Mouse (Mus musculus) bone marrow, adult 2 months (tissue): ENCODE results near the gene AC131692.1. TPM values are rescaled to one million over a fixed set of nuclear protein-coding genes. Genes with fewer than 3 reads are reported as not detected.

Experiments
- H3K27ac ChIP-seq: fragments of 200-500 bp; 2 replicates; pipeline ENCODE4 v1.5.1; 2012; ENCODE audit warnings: low read depth, mild to moderate bottlenecking, control low read depth, inconsistent platforms, low read length; ENCODE audit not compliant: control insufficient read depth, poor library complexity, insufficient read depth
- H3K4me1 ChIP-seq: fragments of 200-500 bp; 2 replicates; pipeline ENCODE4 v1.6.1; 2011; ENCODE audit warnings: low read length; ENCODE audit not compliant: control insufficient read depth, insufficient read depth
- H3K4me3 ChIP-seq: fragments of 200-500 bp; replicated peaks from 2 replicates; pipeline ENCODE3; 2011; ENCODE audit warnings: mild to moderate bottlenecking, low read depth, low read length, control low read depth; ENCODE audit not compliant: control insufficient read depth
- CTCF ChIP-seq: fragments of 200-500 bp; IDR thresholded peaks from 2 replicates; pipeline ENCODE4 v1.5.1; 2011; ENCODE audit warnings: low read length, control low read depth; ENCODE audit not compliant: control insufficient read depth, insufficient read depth
- POLR2A ChIP-seq: fragments of 200-500 bp; IDR thresholded peaks from 2 replicates; pipeline ENCODE4 v1.6.1; 2011; ENCODE audit warnings: low read depth, mild to moderate bottlenecking, control low read depth, low read length, borderline replicate concordance; ENCODE audit not compliant: control insufficient read depth
- WGBS: fragments of 180-500 bp; shearing (Covaris S2); methylation state at CpG from one replicate; pipeline ENCODE4 v1.1.7; 2018; 5-methylcytosine and 5-hydroxymethylcytosine counted together
- polyA plus RNA-seq: library from polyadenylated mRNA; stranded (reverse); fragments of >200 nt; gene quantifications from 2 replicates; pipeline ENCODE4 v1.2.4, GENCODE M21; 2011; ENCODE audit warnings: low replicate concordance; ENCODE audit not compliant: missing spikeins, insufficient read depth, insufficient read length

Gene AC131692.1
- polyA plus RNA-seq, 1 experiment = 6.9 TPM

GRCm38 (mm10) chr19:6063081-6063480 lies 31.1 kb upstream of the AC131692.1 start:
- Histone ChIP-seq H3K27ac (no peak overlapping the region), H3K4me1 (peaks cover 4% of the 10 kb centered on the region), H3K4me3 (no peak overlapping the region)
- WGBS = 88% methylated on average over 6 of the region's 6 CpGs
- TF ChIP-seq POLR2A (no peak), CTCF (no peak)

GRCm38 (mm10) chr19:6066571-6066970 lies 27.6 kb upstream of the AC131692.1 start:
- Histone ChIP-seq H3K27ac (no peak overlapping the region), H3K4me3 (no peak overlapping the region), H3K4me1 (peaks cover 6% of the 10 kb centered on the region)
- WGBS = 44% methylated on average over 5 of the region's 5 CpGs
- no peak for TF ChIP-seq CTCF
- no peak for TF ChIP-seq POLR2A

GRCm38 (mm10) chr19:6067011-6067723 lies 27.1 kb upstream of the AC131692.1 start:
- WGBS = 1% methylated on average over 30 of the region's 30 CpGs
- TF ChIP-seq POLR2A (no peak), CTCF (peak; percentile 92)
- H3K4me3 ChIP-seq = peak overlapping the region; percentile 56
- H3K4me1 ChIP-seq = peaks cover 6% of the 10 kb centered on the region
- 0 out of 2 replicates have a peak overlapping the region, but pooled peaks have one; percentile 6 for H3K27ac ChIP-seq

- Histone ChIP-seq H3K4me3 (peak within 1 kb of the TSS; percentile 56), H3K27ac (peak within 1 kb of the TSS; percentile 7; the same call in 1 of the 2 replicates), H3K4me1 (peaks cover 4% of the 10 kb centered on the region)
- TF ChIP-seq CTCF (0 out of 2 replicates have a peak, but pooled peaks have one; percentile 12), POLR2A (no peak)
- 14% methylated on average over 33 of the region's 33 CpGs for WGBS
Measured at GRCm38 (mm10) chr19:6067724-6068415, 26.3 kb upstream of the AC131692.1 start, which contains the start of gene Tm7sf2. Tm7sf2 (minus strand) TSS chr19:6068373.

- Histone ChIP-seq H3K4me3 (no peak overlapping the region), H3K27ac (no peak overlapping the region), H3K4me1 (peaks cover 6% of the 10 kb centered on the region)
- TF ChIP-seq POLR2A (no peak), CTCF (no peak)
- WGBS = 82% methylated on average over 4 of the region's 4 CpGs
Measured at GRCm38 (mm10) chr19:6068951-6069350, 25.3 kb upstream of the AC131692.1 start.

- no peak overlapping the region for H3K4me3 ChIP-seq
- H3K27ac ChIP-seq = no peak overlapping the region
- H3K4me1 ChIP-seq = peaks cover 6% of the 10 kb centered on the region
- WGBS = 85% methylated on average over 10 of the region's 10 CpGs
- no peak for TF ChIP-seq CTCF
- TF ChIP-seq POLR2A = no peak
Measured at GRCm38 (mm10) chr19:6069851-6070250, 24.4 kb upstream of the AC131692.1 start.

GRCm38 (mm10) chr19:6070571-6071250 lies 23.5 kb upstream of the AC131692.1 start:
- H3K4me3 ChIP-seq = no peak overlapping the region

GRCm38 (mm10) chr19:6071261-6071660 lies 23.0 kb upstream of the AC131692.1 start:
- 80% methylated on average over 19 of the region's 19 CpGs for WGBS
- TF ChIP-seq POLR2A (peak; percentile 23; the same call in 1 of the 2 replicates), CTCF (no peak)
- H3K4me3 ChIP-seq = no peak overlapping the region
- H3K4me1 ChIP-seq = peaks cover 7% of the 10 kb centered on the region
- peak overlapping the region; percentile 35; the same call in 1 of the 2 replicates for H3K27ac ChIP-seq

More at GRCm38 (mm10) chr19:6070571-6071250, 23.5 kb upstream of the AC131692.1 start:
- 87% methylated on average over 31 of the region's 31 CpGs for WGBS
- no peak for TF ChIP-seq CTCF
- TF ChIP-seq POLR2A = no peak
- peaks cover 6% of the 10 kb centered on the region for H3K4me1 ChIP-seq
- peak overlapping the region; percentile 35; the same call in 1 of the 2 replicates for H3K27ac ChIP-seq
